Mouse (Mus musculus): ENCODE data around the gene Rnf144a.

- TF ChIP-seq CTCF (IDR thresholded peaks at IDR 0.05; ENCODE audit: insufficient read depth, low read length) (no peak), POLR2A (IDR thresholded peaks at IDR 0.05; ENCODE audit: borderline replicate concordance, extremely low read depth, low read depth, low read length) (no peak)
These were observed 37.4 kb downstream of the Rnf144a start for GRCm38 (mm10) chr12:26377691-26378090.

Data from lung, adult 2 months (tissue).